Mouse (Mus musculus): ENCODE data around the gene Tbc1d2b.

Tbc1d2b gene

DNA sequence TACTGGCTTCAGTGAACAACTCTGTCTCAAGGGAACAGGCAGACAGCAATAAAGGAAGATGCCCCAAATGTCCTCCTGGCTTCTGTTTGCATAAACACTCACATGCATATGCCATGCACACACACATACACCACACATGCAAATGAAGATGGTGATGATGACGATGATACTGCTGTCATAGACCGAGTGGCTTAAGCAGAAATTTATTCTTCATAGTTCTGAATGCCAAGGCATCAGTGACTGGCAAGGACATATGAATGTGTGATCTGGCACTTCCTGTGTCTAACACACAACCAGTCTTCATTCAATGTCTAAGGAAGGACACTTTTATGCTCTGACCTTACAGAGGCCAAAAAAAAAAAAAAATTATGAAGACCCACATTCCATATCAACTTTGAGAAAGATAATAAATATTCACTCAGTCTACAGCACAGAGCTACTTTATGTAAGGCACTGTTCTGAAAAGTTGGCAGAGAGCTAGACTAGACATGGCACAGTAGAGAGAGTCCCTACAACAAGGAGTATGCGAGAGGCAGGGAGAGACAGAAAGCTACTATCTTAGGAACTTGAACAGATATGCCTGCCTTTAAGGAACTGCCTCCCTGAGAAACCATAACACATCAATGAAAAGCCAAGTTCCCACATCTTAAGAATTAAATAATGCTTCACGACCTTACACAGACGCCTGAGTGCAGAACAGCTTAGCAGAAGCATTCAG lies 5.1 kb downstream of the Tbc1d2b start:
- no peak for DNase-seq (ENCODE audit: low read depth, low spot score)

DNA sequence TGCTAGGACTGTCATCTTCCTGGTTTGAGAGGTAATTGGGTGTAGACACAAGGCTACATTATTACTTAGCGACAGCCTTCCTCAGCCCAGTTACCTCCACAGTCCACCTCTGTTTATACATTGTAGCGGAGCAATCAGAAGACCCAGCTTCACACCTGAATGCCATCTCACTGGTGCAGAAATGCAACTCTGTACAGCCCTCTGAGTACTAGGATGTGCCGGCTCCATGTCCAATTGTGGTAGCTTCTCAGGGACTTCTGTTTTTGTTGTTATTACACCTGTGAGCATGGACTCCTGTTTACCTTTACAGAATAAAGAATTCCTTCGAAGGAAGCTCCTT lies 7.3 kb downstream of the Tbc1d2b start:
- no peak for DNase-seq (ENCODE audit: low read depth, low spot score)

DNA sequence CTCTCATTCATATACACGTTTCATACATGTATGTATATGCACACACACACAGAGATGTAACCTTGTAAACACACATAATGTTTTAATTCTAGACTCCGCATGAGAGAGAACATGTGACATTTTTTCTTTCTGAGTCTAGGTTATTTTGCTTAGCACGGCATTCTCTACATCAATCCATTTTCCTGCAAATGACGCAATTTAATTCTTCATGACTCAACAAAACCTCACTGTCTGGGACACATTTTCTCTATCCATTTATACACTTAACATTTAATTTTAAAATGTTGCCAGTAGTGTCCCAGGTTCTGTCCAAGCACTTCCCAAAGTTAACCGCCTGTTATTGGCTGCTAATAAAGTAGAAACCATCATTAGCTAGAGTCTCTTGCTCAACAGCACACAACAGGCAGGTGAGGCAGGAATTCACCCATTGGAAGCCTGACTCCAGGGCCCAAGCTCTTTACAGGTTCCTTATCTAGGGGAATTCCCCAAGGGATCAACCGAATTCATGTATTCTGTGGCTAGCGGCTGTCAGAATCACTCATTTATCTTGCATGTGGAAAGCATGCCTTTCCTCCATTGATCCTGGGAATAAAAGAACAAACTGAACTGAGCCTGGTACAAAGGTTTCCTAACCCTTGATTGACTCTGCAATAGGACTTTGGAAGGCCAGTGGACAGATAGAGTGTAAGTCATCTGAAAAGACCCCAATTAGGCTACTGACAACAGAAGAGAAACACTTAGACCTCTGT lies 7.8 kb downstream of the Tbc1d2b start:
- DNase-seq (ENCODE audit: low read depth, low spot score), result no peak

DNA sequence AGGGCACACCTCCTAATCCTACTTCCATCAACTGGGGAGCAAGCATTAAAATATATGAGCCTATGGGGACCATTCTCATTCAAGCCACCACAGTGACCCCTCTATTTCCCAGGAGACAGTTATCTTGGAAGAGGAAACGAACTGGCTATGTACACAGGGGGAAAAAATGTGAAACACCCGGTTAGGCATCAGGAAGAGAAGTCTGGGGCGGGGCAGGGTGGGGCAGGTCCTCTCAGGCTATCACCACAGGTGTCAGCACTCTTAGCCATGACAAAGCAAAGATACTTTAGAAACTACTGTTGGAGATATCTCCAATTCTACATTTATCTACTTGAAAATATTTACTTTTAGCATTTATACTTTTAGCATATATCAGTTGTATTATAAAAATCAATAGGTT lies 8.5 kb downstream of the Tbc1d2b start:
- no peak for DNase-seq (ENCODE audit: low read depth, low spot score)

DNA sequence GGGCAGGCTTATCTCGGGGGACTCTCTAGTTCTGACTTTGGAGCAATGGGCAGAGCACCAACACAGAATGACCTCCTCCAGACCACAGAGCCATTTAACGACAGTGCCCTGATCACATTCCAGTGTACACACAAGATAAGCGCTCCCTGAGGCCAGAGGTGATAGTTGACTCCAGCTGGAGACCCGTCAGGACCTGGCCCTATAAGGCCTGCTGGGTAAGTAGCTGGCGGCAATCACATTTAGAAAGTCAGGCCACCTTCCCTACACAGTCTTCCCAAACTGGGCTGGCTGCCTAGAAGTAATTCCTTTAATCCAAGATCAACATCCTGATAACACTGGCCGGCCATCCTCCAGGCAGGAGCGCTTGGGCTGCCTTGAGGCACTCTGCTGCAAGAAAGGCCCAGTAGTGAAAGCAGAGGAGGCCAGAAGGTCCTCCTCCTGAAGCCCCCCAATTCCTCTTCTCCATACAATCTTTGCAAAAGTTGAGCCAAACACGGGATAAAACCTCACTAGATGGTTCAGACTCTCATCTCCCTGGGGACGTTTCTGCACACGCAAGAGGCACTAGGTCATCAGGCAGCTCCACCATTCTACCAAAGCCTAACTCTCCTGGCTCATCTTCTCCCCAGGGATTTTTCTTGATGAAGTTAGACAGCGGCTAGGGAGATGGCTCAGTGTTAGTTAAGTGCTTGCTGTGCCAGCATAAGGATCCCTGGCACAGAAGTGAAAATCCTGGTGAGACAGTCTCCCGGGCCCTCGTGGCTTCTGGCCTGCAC lies 9.8 kb downstream of the Tbc1d2b start:
- no peak for DNase-seq (ENCODE audit: low read depth, low spot score)

DNA sequence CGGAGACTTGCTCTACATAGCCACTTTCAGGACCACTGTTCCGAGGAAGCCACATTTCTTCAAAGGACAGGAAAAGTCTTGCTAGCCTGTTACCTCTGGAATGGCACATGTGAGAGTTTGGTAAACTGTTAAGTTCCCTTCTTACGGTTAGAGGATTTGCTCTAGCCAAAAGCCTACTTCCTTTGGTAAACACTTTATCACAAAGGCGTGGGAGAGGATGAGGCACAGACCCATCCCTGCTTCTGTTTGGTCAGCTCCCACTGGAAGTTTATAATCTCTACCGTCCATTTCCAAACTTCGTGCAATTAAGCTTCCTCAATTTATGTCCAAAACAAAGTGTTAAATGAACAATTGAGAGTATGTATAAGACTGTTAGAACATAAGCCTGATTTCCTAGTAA lies 10.5 kb downstream of the Tbc1d2b start:
- DNase-seq (ENCODE audit: low read depth, low spot score), result no peak

DNA sequence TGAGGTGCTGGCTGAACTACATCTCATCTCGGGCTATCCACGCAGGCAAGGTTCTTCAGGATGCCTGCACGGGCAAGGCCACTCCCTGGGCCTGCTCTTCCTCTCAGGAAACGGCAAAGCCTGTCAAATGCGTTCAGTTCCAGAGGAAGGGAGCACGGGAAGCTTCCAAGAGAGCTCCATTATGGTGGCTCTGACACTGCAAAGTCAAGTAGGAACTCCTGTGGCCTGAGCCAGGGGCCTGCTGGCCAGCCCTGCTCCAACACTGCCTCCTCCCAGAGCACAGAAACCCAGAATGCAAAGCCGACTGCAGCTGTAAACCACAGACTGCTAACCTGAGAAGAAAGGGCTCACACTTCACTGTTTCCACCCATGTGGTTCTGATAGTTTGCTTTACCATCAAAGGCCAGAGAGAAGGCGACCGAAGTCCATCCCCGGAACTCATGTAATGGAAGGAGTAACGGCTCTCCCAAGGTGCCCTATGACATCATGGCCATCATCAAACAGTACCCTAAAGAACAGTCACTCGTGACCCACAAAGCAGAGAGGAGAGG lies 11.1 kb downstream of the Tbc1d2b start:
- DNase-seq (ENCODE audit: low read depth, low spot score), result no peak

DNA sequence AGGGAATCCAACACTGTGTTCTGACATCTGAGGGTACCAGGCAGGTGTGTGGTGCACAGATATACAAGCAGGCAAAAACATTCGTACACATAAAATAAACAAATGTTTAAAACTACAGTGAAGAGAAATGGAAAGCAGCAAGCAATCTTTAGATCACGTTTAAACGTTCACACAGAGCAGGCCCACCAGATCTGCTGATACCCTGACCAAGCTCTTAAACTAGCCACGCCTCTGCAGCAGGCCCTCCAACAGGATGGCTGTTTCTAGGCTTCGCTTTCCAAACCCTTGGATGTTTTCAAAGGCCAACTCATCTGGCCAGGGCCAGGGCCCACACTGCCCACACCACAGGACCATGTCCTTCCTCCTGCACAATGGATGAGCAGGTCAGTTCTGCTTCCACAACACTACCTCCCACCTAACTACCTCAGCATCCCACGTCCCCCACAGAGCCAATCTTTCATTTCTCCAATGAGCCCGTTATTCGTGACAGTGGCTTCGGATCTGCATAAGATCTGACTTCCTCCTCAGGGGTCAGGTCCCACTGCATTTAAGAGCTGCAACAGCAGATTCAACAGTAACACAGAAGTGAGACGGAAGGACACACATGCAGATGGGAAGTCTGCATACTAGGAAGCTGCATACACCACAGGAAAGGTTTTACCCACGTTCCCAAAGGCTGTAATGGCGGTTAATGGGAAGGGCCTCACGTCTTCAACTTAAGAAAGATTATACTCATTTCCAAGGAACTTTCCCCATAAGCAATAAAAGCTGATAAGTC lies 12.7 kb downstream of the Tbc1d2b start:
- no peak for DNase-seq (ENCODE audit: low read depth, low spot score)

DNA sequence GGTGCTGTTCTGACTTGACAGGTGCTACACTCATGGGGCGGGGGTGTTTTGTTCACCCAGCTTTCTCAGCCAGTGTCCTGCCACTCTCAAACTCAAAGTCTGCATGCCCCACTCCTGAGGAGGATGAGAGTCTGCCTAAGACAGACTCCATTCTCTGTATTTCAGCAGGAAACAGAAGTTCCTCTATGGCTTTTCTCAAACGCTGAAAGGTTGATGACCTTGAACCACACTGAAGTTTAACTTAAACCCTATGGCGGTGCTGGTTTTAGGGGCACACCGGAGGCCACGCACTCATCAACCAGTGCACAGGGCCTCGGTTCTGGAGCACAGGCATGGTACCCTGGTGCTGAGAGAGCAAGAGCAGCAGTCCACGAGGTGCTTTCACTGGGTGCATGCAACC lies 13.4 kb downstream of the Tbc1d2b start:
- DNase-seq (ENCODE audit: low read depth, low spot score), result no peak

DNA sequence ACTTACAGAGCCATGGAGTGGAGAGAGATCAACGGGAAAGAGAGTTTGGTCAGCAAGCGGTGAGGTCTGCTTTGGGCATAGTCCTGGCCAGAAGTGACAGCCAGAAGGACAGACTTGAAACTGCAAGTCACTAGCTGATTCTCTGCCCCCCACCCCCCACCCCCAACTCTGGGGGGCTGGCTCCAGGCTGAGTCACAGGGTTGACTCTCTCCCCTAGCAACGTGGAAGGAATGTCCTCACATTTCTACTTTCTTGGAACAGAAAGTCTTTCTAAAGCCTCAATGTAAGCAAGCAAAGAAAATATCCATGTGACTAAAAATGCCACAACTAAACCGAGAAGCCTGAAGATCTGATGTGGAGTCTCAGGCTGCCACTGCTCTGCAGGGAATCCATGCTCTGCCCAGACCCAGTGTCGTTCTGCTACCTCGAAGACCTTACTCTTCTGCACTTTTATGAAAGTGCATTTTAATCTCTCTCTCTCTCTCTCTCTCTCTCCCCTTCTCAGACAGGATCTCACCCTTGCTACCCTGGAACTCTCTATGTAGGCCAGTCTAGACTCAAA lies 14.7 kb downstream of the Tbc1d2b start:
- DNase-seq (ENCODE audit: low read depth, low spot score), result no peak

DNA sequence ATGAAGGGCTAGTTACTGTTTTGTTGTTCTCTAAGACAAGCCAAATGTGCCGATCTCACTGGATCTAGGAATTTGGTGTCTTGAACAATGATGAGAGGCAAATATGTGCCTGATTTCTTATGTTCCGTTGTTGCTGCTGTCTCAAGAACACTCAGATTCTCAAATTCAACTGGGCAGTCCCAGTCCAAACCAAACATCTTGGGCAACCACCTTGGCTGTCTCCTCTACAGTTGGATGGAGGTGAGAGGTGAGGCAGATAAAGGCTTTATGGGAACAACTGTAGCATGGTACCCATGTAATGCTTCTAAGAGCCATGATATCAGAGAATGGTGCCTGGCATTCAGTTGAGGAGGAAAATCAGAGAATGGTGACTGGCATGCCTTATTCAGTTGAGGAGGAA lies 17.4 kb downstream of the Tbc1d2b start:
- no peak for DNase-seq (ENCODE audit: low read depth, low spot score)

DNA sequence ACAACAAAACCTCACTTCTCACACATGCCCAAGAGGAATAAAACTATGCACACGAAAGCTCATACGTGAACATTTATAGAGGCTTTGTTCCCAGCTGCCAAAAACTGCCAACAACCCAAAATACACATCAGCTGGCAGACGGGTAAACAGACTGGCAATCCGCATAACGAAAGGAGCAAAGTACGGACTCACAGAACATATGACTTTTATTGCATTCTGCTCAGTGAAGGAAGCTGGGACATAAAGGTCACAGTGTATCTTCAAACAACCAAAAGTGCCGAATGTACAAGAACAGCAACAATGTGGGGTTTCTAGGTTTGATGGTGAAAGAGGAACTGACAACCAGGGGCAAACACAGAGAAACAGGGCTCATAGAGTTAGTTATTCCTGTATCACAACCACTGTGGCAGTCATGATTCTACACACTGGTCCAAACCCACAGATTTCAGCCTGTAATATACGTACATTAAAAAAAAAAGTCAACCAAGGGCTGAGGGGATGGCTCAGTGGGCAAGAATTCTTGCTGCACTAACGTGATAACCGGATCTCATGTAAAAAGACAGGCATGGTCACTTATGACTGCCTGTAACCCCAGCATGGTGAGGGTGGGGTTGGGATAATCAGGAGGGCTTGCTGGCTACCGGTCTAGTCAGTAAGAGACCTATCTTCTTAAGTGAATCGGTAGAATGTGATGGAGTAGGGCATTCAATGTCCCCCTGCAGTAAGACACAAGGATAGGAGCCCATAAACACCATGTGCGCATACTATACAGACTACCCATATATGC lies 19.4 kb downstream of the Tbc1d2b start:
- DNase-seq (ENCODE audit: low read depth, low spot score), result no peak

DNA sequence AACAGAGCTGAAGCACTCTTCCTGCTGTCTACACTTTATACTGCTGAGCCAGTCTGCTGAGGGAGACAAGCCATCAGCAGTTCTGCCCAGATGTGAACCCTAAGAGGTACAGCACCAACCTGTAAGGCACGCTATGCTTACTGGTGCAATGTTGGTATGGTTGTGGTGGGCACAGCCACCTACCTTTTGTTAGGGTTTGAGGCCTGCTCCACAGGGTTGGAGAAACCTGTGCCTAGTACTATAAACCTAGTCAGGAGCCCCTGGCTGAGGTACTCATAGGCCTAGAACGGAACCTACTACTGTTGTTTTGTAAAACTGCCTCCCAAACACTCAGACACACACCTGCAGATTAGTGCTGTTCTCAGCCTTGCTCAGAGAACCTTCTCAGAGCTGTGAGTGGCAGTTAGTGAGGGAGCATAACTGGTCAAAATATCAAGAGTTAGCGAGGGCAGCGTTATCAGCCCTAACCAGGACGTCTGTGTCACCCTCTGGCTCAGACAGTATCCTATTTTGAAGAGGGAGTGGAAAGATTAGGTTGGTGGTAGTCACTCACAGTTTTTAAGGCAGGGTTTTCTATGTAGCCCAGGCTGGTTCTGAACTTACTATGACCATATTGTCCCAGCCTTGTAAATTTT lies 20.3 kb downstream of the Tbc1d2b start:
- DNase-seq (ENCODE audit: low read depth, low spot score), result no peak

DNA sequence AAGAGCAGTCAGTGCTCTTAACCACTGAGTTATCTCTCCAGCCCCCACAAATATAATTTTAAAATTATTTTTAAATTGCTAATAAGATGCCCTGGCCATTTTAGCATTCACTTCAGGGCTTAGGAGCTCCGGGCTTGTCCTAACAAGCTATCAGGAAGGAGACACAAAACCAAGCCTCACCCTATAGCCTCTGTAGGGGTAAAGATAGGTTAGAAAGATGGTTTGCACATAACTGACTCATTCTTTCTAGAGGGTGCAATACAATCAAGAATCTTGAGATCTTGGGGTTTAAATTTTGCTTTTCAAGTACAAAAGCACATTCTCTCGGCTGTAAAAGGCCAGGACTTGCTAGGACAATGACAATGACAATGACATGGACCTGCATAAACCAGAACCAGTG lies 21.6 kb downstream of the Tbc1d2b start:
- no peak for DNase-seq (ENCODE audit: low read depth, low spot score)

DNA sequence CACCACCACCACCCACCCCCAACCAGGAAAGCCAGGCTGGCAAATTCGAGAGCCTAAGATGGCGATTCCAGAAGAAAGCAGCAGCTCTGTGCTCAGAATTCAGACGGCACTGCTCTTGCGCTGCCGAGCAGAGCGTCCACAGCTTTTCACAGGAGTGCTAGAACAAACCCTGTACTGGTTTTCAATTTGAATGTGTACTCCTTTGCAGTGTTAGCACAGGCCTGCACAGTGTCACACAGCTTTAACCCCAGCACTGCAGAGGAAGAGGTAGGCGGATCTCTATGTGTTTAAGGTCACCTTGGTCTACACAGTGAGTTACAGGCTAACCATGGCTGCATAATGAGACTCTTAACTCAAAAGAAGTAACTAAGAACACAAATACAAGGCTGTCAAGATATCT lies 22.3 kb downstream of the Tbc1d2b start:
- DNase-seq (ENCODE audit: low read depth, low spot score), result no peak

DNA sequence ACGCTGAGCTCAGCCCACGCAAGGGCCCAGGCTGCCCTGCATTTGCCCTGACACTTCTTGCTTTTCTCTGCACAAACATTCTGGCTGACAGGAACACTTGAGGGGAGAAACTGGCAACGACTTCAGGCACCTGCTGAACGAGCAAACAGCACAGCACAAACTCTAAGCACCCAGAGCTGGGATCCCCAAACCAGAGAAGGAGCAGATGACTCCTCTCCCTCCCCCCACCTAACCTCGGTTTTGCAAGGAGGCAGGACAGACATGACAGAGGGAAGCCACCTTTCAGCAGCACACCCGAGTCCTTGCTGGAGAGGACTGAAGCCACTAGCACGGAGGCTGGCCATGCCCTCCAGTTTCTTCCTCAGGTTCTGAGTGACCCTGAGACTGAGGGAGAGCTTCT lies 23.3 kb downstream of the Tbc1d2b start:
- no peak for DNase-seq (ENCODE audit: low read depth, low spot score)

DNA sequence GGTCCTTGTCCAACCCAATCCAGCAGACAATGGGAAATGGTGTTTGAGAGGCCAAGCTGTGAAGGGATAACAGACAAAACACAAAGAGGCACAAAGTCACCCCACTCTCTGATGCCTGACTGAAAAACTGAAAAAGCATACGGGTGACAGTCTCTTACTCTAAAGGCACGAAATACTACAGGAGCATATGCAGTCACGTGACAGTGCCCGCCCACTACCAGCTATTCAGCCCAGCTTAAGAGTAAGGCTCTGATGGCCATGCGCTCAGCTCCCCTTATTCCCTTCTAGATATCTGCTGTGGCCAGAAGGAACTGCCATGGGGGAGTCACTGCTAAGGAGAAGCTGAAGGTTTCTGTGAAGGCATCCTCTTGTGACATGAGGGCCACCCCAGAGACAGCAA lies 24.8 kb downstream of the Tbc1d2b start:
- no peak for DNase-seq (ENCODE audit: low read depth, low spot score)

DNA sequence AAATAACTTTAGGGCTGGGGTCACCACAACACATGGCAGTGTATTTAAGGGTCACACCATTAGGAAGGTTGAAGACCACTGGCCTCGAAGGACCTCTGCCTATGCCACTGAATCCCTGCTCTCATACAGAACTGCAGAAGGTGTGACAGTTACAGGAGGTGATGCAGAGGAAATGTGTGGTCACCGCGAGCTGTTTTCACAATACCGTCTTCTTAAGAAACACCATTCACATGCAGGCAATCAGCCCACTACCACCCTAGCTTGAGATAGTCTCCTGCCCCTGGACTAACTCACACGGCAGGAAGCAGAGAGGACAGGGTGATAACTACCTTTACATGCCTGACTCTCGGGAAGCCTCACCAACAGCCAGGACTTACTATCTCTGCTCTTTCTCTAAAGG lies 25.4 kb downstream of the Tbc1d2b start:
- DNase-seq (ENCODE audit: low read depth, low spot score), result no peak

DNA sequence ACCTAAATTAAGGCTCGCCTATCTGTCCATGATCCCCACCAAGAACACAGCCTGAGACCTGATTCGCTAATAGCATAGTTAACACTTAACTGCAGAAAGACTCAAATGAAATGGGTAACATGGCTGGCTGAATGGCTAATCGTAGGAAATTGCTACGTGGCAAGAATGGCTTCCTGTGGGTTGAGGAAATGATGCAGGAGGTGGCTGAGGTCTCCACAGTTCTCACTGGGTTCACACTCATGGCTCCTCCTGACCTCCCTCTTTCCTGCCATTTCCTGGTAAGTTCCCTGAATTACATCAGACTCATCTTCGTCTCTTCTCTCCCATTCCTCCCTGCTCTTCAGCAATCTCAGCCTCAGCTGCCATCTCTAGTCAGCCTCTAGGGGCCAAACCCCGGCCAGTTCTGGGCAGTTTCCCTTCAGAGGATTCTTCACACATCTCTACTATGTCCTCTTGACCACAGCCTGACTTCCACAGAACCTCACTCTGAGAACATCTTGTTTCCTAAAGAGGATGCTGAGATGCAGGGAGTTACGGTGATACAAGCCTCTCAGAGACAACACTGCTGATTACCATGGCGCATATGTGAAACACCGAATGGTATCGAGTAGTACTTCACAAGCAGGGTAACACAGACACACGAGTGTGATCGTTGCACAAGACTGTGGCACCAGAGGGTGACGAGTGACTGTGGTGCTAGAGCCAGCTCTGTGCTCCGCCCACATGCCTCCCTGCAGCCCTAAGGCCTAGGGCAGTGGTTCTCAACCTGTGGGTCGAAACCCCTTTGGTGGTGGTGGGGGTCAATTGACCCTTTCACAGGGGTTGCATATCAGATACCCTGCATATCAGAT lies 26.1 kb downstream of the Tbc1d2b start:
- no peak for DNase-seq (ENCODE audit: low read depth, low spot score)

Data from mesoderm, embryonic 11.5 days (tissue).